Mouse (Mus musculus) cerebellum, adult 2 months (tissue): ENCODE measurements around the gene Tssk4. TPM values are rescaled to one million over a fixed set of nuclear protein-coding genes. Genes with fewer than 3 reads are reported as not detected.

Experiments
- DNase-seq, 2 experiments: peaks; one replicate each; pipeline ENCODE4 v3.0.0; 2021
- H3K27ac ChIP-seq: fragments of 200-500 bp; 2 replicates; pipeline ENCODE4 v1.5.1; 2012; ENCODE audit warnings: low read length, control low read depth, inconsistent platforms; ENCODE audit not compliant: insufficient read depth
- H3K27me3 ChIP-seq: fragments of 200-500 bp; 2 replicates; pipeline ENCODE4 v1.6.1; 2012; ENCODE audit warnings: inconsistent platforms, mild to moderate bottlenecking, low read length, moderate library complexity; ENCODE audit not compliant: control insufficient read depth, insufficient read depth
- H3K4me1 ChIP-seq: fragments of 200-500 bp; 2 replicates; pipeline ENCODE4 v1.6.1; 2011; ENCODE audit warnings: low read length; ENCODE audit not compliant: control insufficient read depth, insufficient read depth
- H3K4me3 ChIP-seq: fragments of 200-500 bp; replicated peaks from 2 replicates; pipeline ENCODE3; 2011; ENCODE audit warnings: mild to moderate bottlenecking, low read depth, low read length, control low read depth; ENCODE audit not compliant: insufficient read depth
- CTCF ChIP-seq: fragments of 200-500 bp; IDR thresholded peaks from 2 replicates; pipeline ENCODE4 v1.5.1; 2011; ENCODE audit warnings: low read depth, mild to moderate bottlenecking, control low read depth, low read length, moderate library complexity, borderline replicate concordance; ENCODE audit not compliant: insufficient read depth
- POLR2A ChIP-seq: fragments of 200-500 bp; IDR thresholded peaks from 2 replicates; pipeline ENCODE4 v1.6.1; 2011; ENCODE audit warnings: low read length, control low read depth, borderline replicate concordance; ENCODE audit not compliant: insufficient read depth
- WGBS: fragments of 180-500 bp; shearing (Covaris S2); methylation state at CpG from one replicate; pipeline ENCODE4 v1.1.7; 2018; 5-methylcytosine and 5-hydroxymethylcytosine counted together
- polyA plus RNA-seq: library from polyadenylated mRNA; depleted of rRNA; stranded (reverse); fragments of >200 nt; gene quantifications from 2 replicates; pipeline ENCODE4 v1.2.3, GENCODE M21; 2012

Gene Tssk4
- polyA plus RNA-seq, 1 experiment, result 0.61 TPM

DNA sequence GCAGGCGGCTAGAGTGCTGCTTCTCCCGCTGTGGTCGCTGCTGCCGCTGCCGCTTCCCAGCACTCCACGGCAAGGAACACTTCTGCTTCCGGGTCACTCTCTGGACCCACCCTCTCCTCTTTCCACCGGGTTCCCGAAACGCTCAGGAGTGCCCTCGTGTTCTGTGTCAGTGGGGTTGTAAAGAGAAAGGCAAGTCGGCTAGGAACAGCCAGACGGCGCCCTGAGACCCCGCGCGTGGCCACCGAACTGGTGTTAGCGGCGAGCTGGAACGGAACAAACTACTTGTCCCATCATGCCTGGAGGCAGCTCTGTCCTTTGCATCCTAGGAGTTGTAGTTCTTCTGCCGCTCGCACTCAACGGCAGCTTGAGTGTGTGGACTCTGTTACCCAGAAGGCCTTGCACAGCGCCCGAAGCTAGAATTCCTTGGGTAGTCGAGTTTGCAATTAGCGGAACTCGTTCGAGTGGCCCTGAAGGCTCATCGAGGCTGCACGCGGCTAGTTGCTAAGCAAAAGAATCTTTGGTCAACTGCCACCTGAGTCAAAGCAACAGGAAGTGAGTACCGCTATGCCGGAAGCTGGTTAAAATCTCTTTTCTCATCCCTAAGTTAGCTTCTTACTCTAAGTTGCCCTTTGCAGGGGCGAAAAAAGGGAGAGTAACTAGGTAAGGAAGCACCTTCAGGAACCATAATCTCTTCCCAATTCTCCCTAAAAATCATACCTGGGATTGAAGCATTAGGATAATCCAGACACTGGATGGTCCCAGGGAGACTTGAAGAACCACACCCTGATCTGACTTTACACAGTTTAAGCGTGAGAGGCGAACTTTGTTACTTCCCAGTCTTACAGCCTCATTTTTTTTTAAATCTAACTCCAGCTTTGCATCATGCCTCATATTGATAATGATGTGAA, 22.1 kb downstream of the Tssk4 start, which contains the start of the genes Gmpr2 and Nedd8:
Gene Gmpr2 (plus strand): TSS at position 109 of the 908 bp plus-strand sequence.
Gene Nedd8 (minus strand): TSS at position 292 of the 908 bp plus-strand sequence.
- Histone ChIP-seq H3K4me1 (no peaks in the 10 kb centered on the region; the same call in 1 of the 2 replicates), H3K4me3 (peak within 1 kb of the TSS; percentile 93), H3K27ac (peak within 1 kb of the TSS; percentile 89), H3K27me3 (no peaks in the 10 kb centered on the region)
- under 1% methylated on average over 38 of the region's 38 CpGs for WGBS
- DNase-seq, result peak; percentile 94 to 95
- no peak for TF ChIP-seq CTCF
- TF ChIP-seq POLR2A, result peak; percentile 77

DNA sequence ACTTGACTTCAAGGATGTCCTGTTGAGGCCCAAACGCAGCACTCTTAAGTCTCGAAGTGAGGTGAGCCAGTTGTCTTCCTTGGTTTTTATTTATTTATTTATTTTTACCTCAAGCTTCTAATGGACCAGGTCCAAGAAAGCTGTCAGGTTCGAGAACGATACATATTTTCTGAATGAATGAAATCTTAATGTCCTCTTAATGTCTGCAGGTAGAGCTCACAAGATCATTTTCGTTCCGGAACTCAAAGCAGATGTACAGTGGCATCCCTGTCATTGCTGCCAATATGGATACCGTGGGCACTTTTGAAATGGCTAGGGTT, 22.7 kb downstream of the Tssk4 start:
- Histone ChIP-seq H3K4me1 (no peaks in the 10 kb centered on the region; the same call in 1 of the 2 replicates), H3K27ac (no peak overlapping the region), H3K4me3 (no peak overlapping the region), H3K27me3 (no peaks in the 10 kb centered on the region)
- TF ChIP-seq POLR2A, result no peak
- no peak for TF ChIP-seq CTCF
- no peak for DNase-seq
- 62% methylated on average over 7 of the region's 7 CpGs for WGBS

DNA sequence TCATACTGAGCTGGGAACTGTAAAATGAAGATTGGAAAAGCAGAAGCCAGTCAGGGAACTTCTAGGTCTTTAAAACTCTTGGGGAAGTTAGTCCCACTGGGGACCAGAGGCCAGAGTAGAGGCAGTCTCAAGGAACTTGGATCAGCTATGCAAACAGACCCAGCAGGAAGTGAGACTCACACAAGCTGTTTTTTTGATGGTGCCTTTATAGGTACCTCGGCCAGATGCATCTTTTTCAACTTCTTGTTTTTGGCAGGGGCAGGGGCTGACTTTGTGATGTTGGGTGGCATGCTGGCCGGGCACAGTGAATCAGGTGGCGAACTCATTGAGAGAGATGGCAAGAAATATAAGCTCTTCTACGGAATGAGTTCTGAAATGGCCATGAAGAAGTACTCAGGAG, 27.6 kb downstream of the Tssk4 start:
- 77% methylated on average over 4 of the region's 4 CpGs for WGBS
- Histone ChIP-seq H3K27me3 (no peaks in the 10 kb centered on the region), H3K27ac (no peak overlapping the region), H3K4me1 (peaks cover 4% of the 10 kb centered on the region; the same call in 1 of the 2 replicates), H3K4me3 (no peak overlapping the region)
- DNase-seq, result no peak
- TF ChIP-seq CTCF (no peak), POLR2A (no peak)

DNA sequence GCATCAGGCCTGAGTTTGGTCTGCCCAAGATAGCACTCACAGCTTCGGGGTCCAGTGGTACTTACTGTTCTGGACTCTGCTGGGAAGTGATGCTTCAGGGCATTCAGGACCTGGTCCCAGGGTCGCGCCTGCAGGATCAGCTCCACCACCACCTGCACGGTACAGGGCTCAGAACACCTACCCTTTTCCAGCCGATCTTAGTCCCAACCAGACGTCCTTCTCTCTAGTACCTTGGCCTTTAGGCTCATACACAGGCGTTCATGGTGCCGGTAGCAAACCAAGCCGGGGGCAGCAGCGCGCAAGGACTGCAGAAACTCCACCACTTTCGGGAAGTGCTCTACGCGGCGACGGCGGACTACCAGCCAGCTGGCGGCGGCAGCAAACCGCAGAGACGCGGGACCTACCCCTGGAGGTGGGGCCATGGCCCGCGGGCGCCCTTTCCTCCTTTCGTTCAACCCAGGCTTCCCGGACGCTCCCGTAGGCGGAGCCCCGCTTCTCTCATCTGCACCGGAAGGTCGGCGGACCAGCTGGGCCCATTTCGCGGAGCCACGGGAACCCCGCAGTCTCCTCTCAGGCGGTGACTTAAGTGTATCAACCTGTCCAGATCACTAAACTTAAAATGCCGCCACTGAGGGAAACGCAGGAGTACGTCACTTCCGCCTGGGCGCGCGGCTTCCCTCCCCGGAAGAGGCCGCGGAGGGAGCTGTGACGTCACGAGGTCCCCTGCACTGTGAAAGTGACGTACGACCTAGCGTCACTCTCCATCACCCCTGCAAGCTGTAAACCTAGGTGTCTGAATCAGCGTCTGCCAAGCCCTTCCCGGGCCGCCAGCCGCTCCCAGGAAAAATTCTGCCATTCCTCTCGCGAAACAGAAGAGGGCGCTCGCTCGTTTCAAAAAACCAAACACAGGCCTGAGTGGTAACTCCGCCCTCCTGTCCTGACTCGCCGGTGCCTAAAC, 31.5 kb downstream of the Tssk4 start, which contains the start of gene Tinf2:
Gene Tinf2 (minus strand): TSS at position 661 of the 958 bp plus-strand sequence.
- peak within 1 kb of the TSS; percentile 75 for H3K4me3 ChIP-seq
- peak within 1 kb of the TSS; percentile 27; the same call in 1 of the 2 replicates for H3K27ac ChIP-seq
- under 1% methylated on average over 66 of the region's 66 CpGs for WGBS
- no peaks in the 10 kb centered on the region for H3K27me3 ChIP-seq
- TF ChIP-seq POLR2A (peak; percentile 31; the same call in 1 of the 2 replicates), CTCF (peak; percentile 74)
- DNase-seq, result peak; percentile 96 to 97
- peaks cover 4% of the 10 kb centered on the region; the same call in 1 of the 2 replicates for H3K4me1 ChIP-seq

DNA sequence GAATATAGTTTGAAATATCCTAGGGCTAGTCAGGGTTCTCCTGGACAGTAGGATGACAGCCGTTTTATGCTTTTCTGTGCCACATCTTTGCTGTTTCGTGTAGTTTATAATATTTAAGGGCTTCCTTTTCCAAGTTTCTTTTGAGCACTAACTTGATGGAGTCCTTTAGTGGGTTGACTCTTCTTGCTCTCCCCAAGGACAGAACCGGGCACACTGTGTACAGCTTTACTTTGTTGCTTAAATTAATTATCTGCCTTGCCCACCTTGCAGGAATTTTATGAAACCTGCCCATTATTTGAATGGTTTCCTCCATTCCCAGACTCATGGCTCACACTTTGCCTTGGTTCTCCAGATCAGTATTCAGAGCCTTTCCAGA, 32.1 kb downstream of the Tssk4 start:
- Histone ChIP-seq H3K27me3 (no peaks in the 10 kb centered on the region), H3K4me3 (peak overlapping the region; percentile 75), H3K27ac (no peak overlapping the region), H3K4me1 (peaks cover 4% of the 10 kb centered on the region; the same call in 1 of the 2 replicates)
- TF ChIP-seq CTCF (no peak), POLR2A (no peak)
- WGBS, result 3% methylated on average over 3 of the region's 3 CpGs
- no peak for DNase-seq

DNA sequence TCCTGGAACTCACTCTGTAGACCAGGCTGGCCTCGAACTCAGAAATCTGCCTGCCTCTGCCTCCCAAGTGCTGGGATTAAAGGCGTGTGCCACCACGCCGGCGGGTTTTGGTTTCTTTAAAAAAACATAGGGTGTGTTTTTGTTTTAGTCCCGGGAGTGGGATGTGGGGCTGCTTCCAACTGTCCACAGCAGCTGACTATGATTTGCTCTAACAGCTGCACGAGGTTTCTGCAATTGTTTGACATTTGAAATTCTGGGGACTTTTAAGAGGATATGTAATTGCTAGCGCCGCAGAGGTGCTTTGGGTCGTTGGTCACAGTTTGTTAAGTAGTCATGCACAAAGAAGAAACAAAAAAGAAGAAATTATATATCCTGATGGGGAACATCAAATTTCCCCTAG, 39.4 kb downstream of the Tssk4 start:
- no peaks in the 10 kb centered on the region for H3K4me1 ChIP-seq
- no peak for DNase-seq
- WGBS, result 72% methylated on average over 10 of the region's 10 CpGs
- no peak overlapping the region for H3K27ac ChIP-seq
- no peak overlapping the region for H3K4me3 ChIP-seq
- TF ChIP-seq CTCF (no peak), POLR2A (no peak)
- no peaks in the 10 kb centered on the region for H3K27me3 ChIP-seq

DNA sequence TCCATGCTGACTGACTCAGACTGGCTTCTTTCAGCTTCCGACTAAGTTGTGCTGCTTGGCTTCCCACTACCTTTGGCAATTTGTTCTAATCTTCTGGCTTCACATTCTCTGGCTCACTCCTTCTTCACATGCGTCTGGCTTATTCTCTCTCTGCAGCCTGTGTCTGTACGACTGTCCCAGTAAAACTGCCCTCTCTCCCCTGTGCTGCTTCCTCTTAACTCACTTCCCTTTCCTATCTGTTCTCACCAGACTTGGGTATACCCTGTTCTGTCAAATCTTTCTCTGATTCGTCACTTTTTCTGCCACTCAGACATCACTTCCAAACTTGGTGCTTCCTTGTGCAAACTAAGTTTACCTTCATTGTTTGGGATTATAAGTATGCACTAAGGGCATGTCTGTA, 47.2 kb downstream of the Tssk4 start:
- Histone ChIP-seq H3K27me3 (no peaks in the 10 kb centered on the region), H3K27ac (no peak overlapping the region), H3K4me3 (no peak overlapping the region), H3K4me1 (no peaks in the 10 kb centered on the region)
- TF ChIP-seq CTCF, result no peak
- no peak for TF ChIP-seq POLR2A
- no peak for DNase-seq
- 69% methylated on average over 4 of the region's 4 CpGs for WGBS
